Mouse (Mus musculus) adrenal gland, adult 18-20 months (tissue): ENCODE data around the gene Myo15b. TPM values are rescaled to one million over a fixed set of nuclear protein-coding genes. Genes with fewer than 3 reads are reported as not detected.

Experiments used
- DNase-seq, 2 experiments: peaks; one replicate each; pipeline ENCODE4 v3.0.0; 2021 to 2022; ENCODE audit warnings: low spot score in 2 of 2
- total RNA-seq, 2 experiments: library from RNA; stranded (reverse); gene quantifications; 1 replicate in 1 of 2; 2 replicates in 1 of 2; pipeline ENCODE4 v1.2.3; 2021

Myo15b gene
- total RNA-seq, 2 experiments from 2014 or later: not detected

GRCm38 (mm10) chr11:115863895-115864294 lies 5.7 kb downstream of the Myo15b start:
- no peak for DNase-seq

GRCm38 (mm10) chr11:115869393-115869792 lies 11.2 kb downstream of the Myo15b start:
- DNase-seq: no peak

GRCm38 (mm10) chr11:115872437-115872836 lies 14.2 kb downstream of the Myo15b start:
- DNase-seq: no peak

GRCm38 (mm10) chr11:115875935-115876334 lies 17.7 kb downstream of the Myo15b start:
- DNase-seq: no peak

GRCm38 (mm10) chr11:115876438-115876837 lies 18.2 kb downstream of the Myo15b start:
- no peak for DNase-seq

GRCm38 (mm10) chr11:115877174-115877755 lies 19.1 kb downstream of the Myo15b start:
- DNase-seq: no peak

- DNase-seq: no peak
These were observed 19.9 kb downstream of the Myo15b start for GRCm38 (mm10) chr11:115878071-115878470.

GRCm38 (mm10) chr11:115881002-115881401 lies 22.8 kb downstream of the Myo15b start:
- peak; percentile 54 to 59 for DNase-seq

GRCm38 (mm10) chr11:115883251-115883650 lies 25.0 kb downstream of the Myo15b start:
- DNase-seq: no peak

GRCm38 (mm10) chr11:115884361-115884760 lies 26.2 kb downstream of the Myo15b start:
- DNase-seq: no peak

GRCm38 (mm10) chr11:115885281-115885680 lies 27.1 kb downstream of the Myo15b start:
- DNase-seq: no peak

- no peak for DNase-seq
These were observed 28.2 kb downstream of the Myo15b start for GRCm38 (mm10) chr11:115886446-115886845.

GRCm38 (mm10) chr11:115888020-115888419 lies 29.8 kb downstream of the Myo15b start:
- no peak for DNase-seq

- no peak for DNase-seq
These were observed 31.0 kb downstream of the Myo15b start for GRCm38 (mm10) chr11:115889159-115889558.

- DNase-seq: no peak
These were observed 34.0 kb downstream of the Myo15b start for GRCm38 (mm10) chr11:115892213-115892612.

- no peak for DNase-seq
These were observed 34.9 kb downstream of the Myo15b start for GRCm38 (mm10) chr11:115893071-115893470.

- DNase-seq: no peak
These were observed 36.7 kb downstream of the Myo15b start for GRCm38 (mm10) chr11:115894755-115895520.

- no peak for DNase-seq
These were observed 40.2 kb downstream of the Myo15b start for GRCm38 (mm10) chr11:115898446-115898845.

GRCm38 (mm10) chr11:115898886-115899285 lies 40.7 kb downstream of the Myo15b start:
- DNase-seq: no peak

GRCm38 (mm10) chr11:115899486-115900266 lies 41.5 kb downstream of the Myo15b start, which contains the start of gene Smim5:
Gene Smim5, plus strand, starts transcription at chr11:115899966.
- DNase-seq: no peak

GRCm38 (mm10) chr11:115900561-115901337 lies 42.5 kb downstream of the Myo15b start:
- DNase-seq: no peak
